Mouse (Mus musculus): ENCODE results near the gene Rbp7.
A peak's percentile ranks its signal among the peaks of the same experiment; 100 is the strongest.
"Not testable (repeated sequence)": the region's sequence is repeated elsewhere in the genome, so short reads cannot be mapped to it uniquely, and the experiment has no call there.

Gene Rbp7

GRCm38 (mm10) chr4:149457163-149457562 lies 2.4 kb upstream of the Rbp7 start:
- not testable (repeated sequence) for DNase-seq (ENCODE audit: low spot score in 2 of 2)

GRCm38 (mm10) chr4:149454263-149454662 lies 515 bp downstream of the Rbp7 start:
- peak in 1 of 2 experiments; percentile 16 for DNase-seq (ENCODE audit: low spot score in 2 of 2)

GRCm38 (mm10) chr4:149453656-149454055 lies 1.1 kb downstream of the Rbp7 start:
- peak in 1 of 2 experiments; percentile 46 for DNase-seq (ENCODE audit: low spot score in 2 of 2)

GRCm38 (mm10) chr4:149450636-149451035 lies 4.1 kb downstream of the Rbp7 start:
- no peak for DNase-seq (ENCODE audit: low spot score in 2 of 2)

- no peak for DNase-seq (ENCODE audit: low spot score in 2 of 2)
Measured at GRCm38 (mm10) chr4:149446309-149446708, 8.5 kb downstream of the Rbp7 start.

GRCm38 (mm10) chr4:149445868-149446267 lies 8.9 kb downstream of the Rbp7 start:
- peak; percentile 35 to 68 for DNase-seq (ENCODE audit: low spot score in 2 of 2)

GRCm38 (mm10) chr4:149444964-149445701 lies 9.6 kb downstream of the Rbp7 start:
- DNase-seq (ENCODE audit: low spot score in 2 of 2) = peak; percentile 82 to 90

- DNase-seq (ENCODE audit: low spot score in 2 of 2) = no peak
Measured at GRCm38 (mm10) chr4:149444465-149444864, 10.3 kb downstream of the Rbp7 start.

- DNase-seq (ENCODE audit: low spot score in 2 of 2) = no peak
Measured at GRCm38 (mm10) chr4:149442436-149442835, 12.3 kb downstream of the Rbp7 start.

- DNase-seq (ENCODE audit: low spot score in 2 of 2) = no peak
Measured at GRCm38 (mm10) chr4:149440576-149440975, 14.2 kb downstream of the Rbp7 start.

GRCm38 (mm10) chr4:149431887-149432286 lies 22.9 kb downstream of the Rbp7 start:
- not testable (repeated sequence) for DNase-seq (ENCODE audit: low spot score in 2 of 2)

- DNase-seq (ENCODE audit: low spot score in 2 of 2) = peak in 1 of 2 experiments; percentile 24
Measured at GRCm38 (mm10) chr4:149429592-149429991, 25.2 kb downstream of the Rbp7 start.

GRCm38 (mm10) chr4:149426325-149427199 lies 28.2 kb downstream of the Rbp7 start, which contains the start of gene Ube4b:
TSS of gene Ube4b (minus strand) at chr4:149426749.
- peak; percentile 97 to 100 for DNase-seq (ENCODE audit: low spot score in 2 of 2)

GRCm38 (mm10) chr4:149425801-149426292 lies 28.9 kb downstream of the Rbp7 start:
- DNase-seq (ENCODE audit: low spot score in 2 of 2) = peak in 1 of 2 experiments; percentile 41

GRCm38 (mm10) chr4:149424755-149425154 lies 30.0 kb downstream of the Rbp7 start:
- DNase-seq (ENCODE audit: low spot score in 2 of 2) = no peak

- DNase-seq (ENCODE audit: low spot score in 2 of 2) = no peak
Measured at GRCm38 (mm10) chr4:149417854-149418365, 36.9 kb downstream of the Rbp7 start.

- DNase-seq (ENCODE audit: low spot score in 2 of 2) = no peak
Measured at GRCm38 (mm10) chr4:149416986-149417385, 37.8 kb downstream of the Rbp7 start.

GRCm38 (mm10) chr4:149416417-149416816 lies 38.4 kb downstream of the Rbp7 start:
- DNase-seq (ENCODE audit: low spot score in 2 of 2) = no peak

- no peak for DNase-seq (ENCODE audit: low spot score in 2 of 2)
Measured at GRCm38 (mm10) chr4:149415651-149416169, 39.1 kb downstream of the Rbp7 start.

- DNase-seq (ENCODE audit: low spot score in 2 of 2) = no peak
Measured at GRCm38 (mm10) chr4:149414259-149414658, 40.5 kb downstream of the Rbp7 start.

GRCm38 (mm10) chr4:149409759-149410158 lies 45.0 kb downstream of the Rbp7 start:
- no peak for DNase-seq (ENCODE audit: low spot score in 2 of 2)

GRCm38 (mm10) chr4:149408331-149408730 lies 46.4 kb downstream of the Rbp7 start:
- no peak for DNase-seq (ENCODE audit: low spot score in 2 of 2)
